Mouse (Mus musculus): ENCODE results near the gene Dazap1.

GRCm38 (mm10) chr10:80279273-80279672 is 18.0 kb downstream of the Dazap1 start:
- TF ChIP-seq CTCF (IDR thresholded peaks at IDR 0.05; ENCODE audit: low read depth, low read length) (no peak), POLR2A (IDR thresholded peaks at IDR 0.05; ENCODE audit: borderline replicate concordance, low read depth, low read length) (no peak)

Measured in bone marrow macrophage, adult 2 months (primary cell).